Mouse (Mus musculus): ENCODE measurements around the gene Fhad1.

- TF ChIP-seq GATA1 (IDR thresholded peaks at IDR 0.05; ENCODE audit: borderline replicate concordance, low read length) = no peak
- TF ChIP-seq FLI1 (IDR thresholded peaks at IDR 0.05; ENCODE audit: low read length) = no peak
These were observed 143.6 kb downstream of the Fhad1 start for GRCm38 (mm10) chr4:141871333-141871725.
